Mouse (Mus musculus): ENCODE measurements around the gene Pbp2.

- TF ChIP-seq POLR2A (IDR thresholded peaks at IDR 0.05; ENCODE audit: low read depth, low read length) (no peak), CTCF (conservative IDR thresholded peaks at IDR 0.05; ENCODE audit: insufficient read depth, insufficient read length, low read depth, low read length) (no peak)
These were observed at the start of gene Pbp2 for GRCm38 (mm10) chr6:135310305-135310704.
